Mouse (Mus musculus) liver, adult 2 months (tissue): Measurements from ENCODE around the gene Slc5a3.

ENCODE experiments used
- CTCF ChIP-seq: fragments of 200-500 bp; IDR thresholded peaks from 2 replicates; pipeline ENCODE4 v1.5.1; 2011; ENCODE audit warnings: low read depth, low read length, control low read depth
- POLR2A ChIP-seq: fragments of 200-500 bp; IDR thresholded peaks from 2 replicates; pipeline ENCODE4 v1.6.1; 2011; ENCODE audit warnings: low read length, control low read depth; ENCODE audit not compliant: insufficient read depth; ENCODE audit errors: extremely low read depth

GRCm38 (mm10) chr16:92016792-92017191 is 41.3 kb upstream of the Slc5a3 start:
- TF ChIP-seq POLR2A (no peak), CTCF (no peak)
